Mouse (Mus musculus): Measurements from ENCODE around the gene Foxb1. TPM values are rescaled to one million over a fixed set of nuclear protein-coding genes. Genes with fewer than 3 reads are reported as not detected.

Gene Foxb1
- polyA plus RNA-seq, 1 experiment from 2014 or later, result 2.2 TPM

DNA sequence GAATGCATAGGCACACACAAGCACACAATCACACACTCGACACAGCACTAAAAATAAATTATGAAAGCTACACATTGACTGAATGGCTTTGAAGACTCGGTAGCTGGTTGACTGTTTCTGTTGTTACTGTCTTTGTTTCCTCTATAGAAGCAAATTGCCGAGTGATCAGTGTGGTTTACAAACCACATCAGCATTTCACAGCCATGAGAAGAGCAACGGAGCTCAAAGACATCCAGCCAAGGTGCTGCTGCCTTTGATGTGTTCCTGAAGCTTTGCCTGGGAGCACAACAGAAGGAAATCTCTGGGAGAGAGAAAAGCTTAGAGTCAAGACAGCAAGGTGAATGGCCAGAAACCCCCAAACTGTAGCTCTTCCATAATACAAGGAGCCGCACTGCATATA lies 32.0 kb downstream of the Foxb1 start:
- no peak for ATAC-seq
- H3K36me3 ChIP-seq (ENCODE audit: control insufficient read depth, insufficient read depth, low read length), result no peaks in the 10 kb centered on the region
- 85% methylated on average over 5 of the region's 5 CpGs for WGBS

DNA sequence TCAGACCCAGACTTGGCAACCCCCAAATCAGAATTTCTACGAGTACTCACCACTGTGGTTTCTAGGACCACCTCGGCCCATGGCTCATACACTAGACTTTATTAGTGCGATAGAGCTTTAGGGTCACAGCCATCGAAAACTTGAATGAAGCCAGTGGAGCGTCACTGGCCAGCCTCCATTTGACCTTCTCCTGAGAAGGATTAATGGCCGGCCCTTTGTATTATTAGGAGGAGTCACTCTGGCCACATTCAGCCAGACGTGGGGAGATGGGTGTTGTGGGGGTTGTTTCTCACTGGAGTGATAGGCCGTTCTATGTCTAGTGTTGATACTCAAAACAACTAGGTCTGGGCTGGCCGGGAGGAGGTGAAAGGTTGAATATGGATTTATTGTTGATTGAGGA lies 42.3 kb downstream of the Foxb1 start:
- H3K36me3 ChIP-seq (ENCODE audit: control insufficient read depth, insufficient read depth, low read length), result no peaks in the 10 kb centered on the region
- peaks cover 15% of the 10 kb centered on the region for H3K4me1 ChIP-seq (ENCODE audit: control insufficient read depth, insufficient read depth, low read length)
- DNase-seq (ENCODE audit: low spot score) (no peak), ATAC-seq (no peak)
- peaks cover 9% of the 10 kb centered on the region for H3K27me3 ChIP-seq (replicated peaks; ENCODE audit: control insufficient read depth, insufficient read depth, low read length)
- no peak overlapping the region for H3K4me3 ChIP-seq (ENCODE audit: low read depth, low read length)
- no peak overlapping the region for H3K4me2 ChIP-seq (ENCODE audit: low read length)
- no peak overlapping the region for H3K9ac ChIP-seq (ENCODE audit: low read length)
- no peaks in the 10 kb centered on the region for H3K9me3 ChIP-seq (replicated peaks; ENCODE audit: control insufficient read depth, low read length)
- WGBS, result 58% methylated on average over 9 of the region's 9 CpGs
- H3K27ac ChIP-seq (ENCODE audit: low read depth, low read length), result no peak overlapping the region

More for the DNA sequence above, 32.0 kb downstream of the Foxb1 start:
- no peaks in the 10 kb centered on the region for H3K4me1 ChIP-seq (ENCODE audit: control insufficient read depth, insufficient read depth, low read length)
- no peak overlapping the region for H3K9ac ChIP-seq (ENCODE audit: low read length)
- no peak overlapping the region for H3K27ac ChIP-seq (ENCODE audit: low read depth, low read length)
- DNase-seq (ENCODE audit: low spot score), result no peak
- no peak overlapping the region for H3K4me2 ChIP-seq (ENCODE audit: low read length)
- H3K27me3 ChIP-seq (replicated peaks; ENCODE audit: control insufficient read depth, insufficient read depth, low read length), result no peaks in the 10 kb centered on the region; the same call in 1 of the 2 replicates
- H3K9me3 ChIP-seq (replicated peaks; ENCODE audit: control insufficient read depth, low read length), result no peaks in the 10 kb centered on the region
- no peak overlapping the region for H3K4me3 ChIP-seq (ENCODE audit: low read depth, low read length)

DNA sequence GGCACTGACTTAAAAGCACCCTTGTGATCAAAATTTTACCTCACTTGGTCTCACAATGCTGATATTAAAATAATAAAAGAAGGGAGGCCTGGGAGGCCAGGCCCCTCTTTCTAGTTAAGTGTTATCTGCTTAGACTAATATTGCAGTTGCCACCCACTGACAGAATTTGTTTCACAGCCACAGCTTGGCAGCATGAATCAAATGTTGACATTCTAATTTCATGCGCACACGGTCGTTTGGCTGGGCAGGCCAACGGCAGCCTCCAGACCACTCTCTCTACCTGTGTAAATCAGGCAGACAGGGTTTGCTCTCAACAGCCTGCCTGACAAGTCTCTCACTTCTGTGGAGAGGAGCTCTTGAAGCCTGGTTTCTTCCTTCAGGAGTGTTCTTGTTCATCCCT lies 44.4 kb downstream of the Foxb1 start:
- H3K27ac ChIP-seq (ENCODE audit: low read depth, low read length), result no peak overlapping the region
- no peak for ATAC-seq
- DNase-seq (ENCODE audit: low spot score), result no peak
- peaks cover 11% of the 10 kb centered on the region for H3K27me3 ChIP-seq (replicated peaks; ENCODE audit: control insufficient read depth, insufficient read depth, low read length)
- H3K4me3 ChIP-seq (ENCODE audit: low read depth, low read length), result no peak overlapping the region
- WGBS, result 32% methylated on average over 4 of the region's 4 CpGs
- H3K36me3 ChIP-seq (ENCODE audit: control insufficient read depth, insufficient read depth, low read length), result no peaks in the 10 kb centered on the region
- no peaks in the 10 kb centered on the region for H3K9me3 ChIP-seq (replicated peaks; ENCODE audit: control insufficient read depth, low read length)
- no peak overlapping the region for H3K4me2 ChIP-seq (ENCODE audit: low read length)
- H3K9ac ChIP-seq (ENCODE audit: low read length), result no peak overlapping the region
- H3K4me1 ChIP-seq (ENCODE audit: control insufficient read depth, insufficient read depth, low read length), result peaks cover 17% of the 10 kb centered on the region

DNA sequence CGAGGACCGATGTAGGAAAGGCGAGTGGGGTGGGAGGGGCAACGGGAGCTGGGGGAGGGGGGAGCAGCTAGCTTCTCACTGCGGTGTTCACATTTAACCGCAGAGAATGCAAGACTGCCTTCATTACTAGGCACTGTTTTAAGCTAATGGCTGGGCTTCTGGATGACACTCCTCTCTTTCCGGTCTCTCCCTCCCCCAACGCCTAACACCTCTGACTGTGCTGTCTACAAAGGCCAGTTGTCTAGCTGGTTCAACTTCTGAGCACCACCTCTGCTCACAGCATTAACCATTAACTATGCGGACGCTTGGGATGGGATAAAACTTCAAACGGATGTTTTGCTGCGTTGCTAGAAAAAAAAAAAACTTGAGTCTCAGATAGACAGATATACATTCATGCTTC lies 45.3 kb downstream of the Foxb1 start:
- H3K4me2 ChIP-seq (ENCODE audit: low read length), result no peak overlapping the region

DNA sequence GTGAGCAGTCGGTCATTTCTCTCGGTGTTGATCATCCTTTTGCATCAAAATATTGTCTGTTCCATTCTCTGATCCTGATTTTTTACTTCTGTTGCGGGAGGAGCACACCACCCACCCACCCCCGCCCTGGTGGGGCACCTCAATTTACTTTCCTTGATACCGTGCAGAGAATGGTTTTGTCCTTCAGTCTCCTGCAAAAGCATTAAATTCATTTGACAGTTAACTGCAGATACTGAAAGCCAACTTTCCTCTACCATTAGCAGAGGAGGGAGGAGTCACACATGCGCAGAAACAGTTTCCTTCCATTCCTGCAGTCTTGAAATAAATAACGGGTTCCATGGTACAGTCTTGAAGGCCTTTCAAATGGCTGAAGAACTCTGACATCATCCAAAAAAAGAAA lies 46.4 kb downstream of the Foxb1 start:
- Histone ChIP-seq H3K36me3 (ENCODE audit: control insufficient read depth, insufficient read depth, low read length) (no peaks in the 10 kb centered on the region), H3K9ac (ENCODE audit: low read length) (no peak overlapping the region), H3K27me3 (replicated peaks; ENCODE audit: control insufficient read depth, insufficient read depth, low read length) (peaks cover 11% of the 10 kb centered on the region), H3K4me3 (ENCODE audit: low read depth, low read length) (no peak overlapping the region), H3K9me3 (replicated peaks; ENCODE audit: control insufficient read depth, low read length) (no peaks in the 10 kb centered on the region), H3K27ac (ENCODE audit: low read depth, low read length) (no peak overlapping the region), H3K4me1 (ENCODE audit: control insufficient read depth, insufficient read depth, low read length) (peaks cover 17% of the 10 kb centered on the region), H3K4me2 (ENCODE audit: low read length) (peak overlapping the region; percentile 23)
- 16% methylated on average over 7 of the region's 7 CpGs for WGBS
- ATAC-seq (no peak), DNase-seq (ENCODE audit: low spot score) (no peak)

More for the DNA sequence above, 45.3 kb downstream of the Foxb1 start:
- H3K9me3 ChIP-seq (replicated peaks; ENCODE audit: control insufficient read depth, low read length), result no peaks in the 10 kb centered on the region
- H3K27ac ChIP-seq (ENCODE audit: low read depth, low read length), result no peak overlapping the region
- ATAC-seq, result no peak
- H3K27me3 ChIP-seq (replicated peaks; ENCODE audit: control insufficient read depth, insufficient read depth, low read length), result peaks cover 11% of the 10 kb centered on the region
- H3K9ac ChIP-seq (ENCODE audit: low read length), result no peak overlapping the region
- H3K4me3 ChIP-seq (ENCODE audit: low read depth, low read length), result no peak overlapping the region
- H3K36me3 ChIP-seq (ENCODE audit: control insufficient read depth, insufficient read depth, low read length), result no peaks in the 10 kb centered on the region
- no peak for DNase-seq (ENCODE audit: low spot score)
- H3K4me1 ChIP-seq (ENCODE audit: control insufficient read depth, insufficient read depth, low read length), result peaks cover 17% of the 10 kb centered on the region
- WGBS, result 15% methylated on average over 12 of the region's 12 CpGs

DNA sequence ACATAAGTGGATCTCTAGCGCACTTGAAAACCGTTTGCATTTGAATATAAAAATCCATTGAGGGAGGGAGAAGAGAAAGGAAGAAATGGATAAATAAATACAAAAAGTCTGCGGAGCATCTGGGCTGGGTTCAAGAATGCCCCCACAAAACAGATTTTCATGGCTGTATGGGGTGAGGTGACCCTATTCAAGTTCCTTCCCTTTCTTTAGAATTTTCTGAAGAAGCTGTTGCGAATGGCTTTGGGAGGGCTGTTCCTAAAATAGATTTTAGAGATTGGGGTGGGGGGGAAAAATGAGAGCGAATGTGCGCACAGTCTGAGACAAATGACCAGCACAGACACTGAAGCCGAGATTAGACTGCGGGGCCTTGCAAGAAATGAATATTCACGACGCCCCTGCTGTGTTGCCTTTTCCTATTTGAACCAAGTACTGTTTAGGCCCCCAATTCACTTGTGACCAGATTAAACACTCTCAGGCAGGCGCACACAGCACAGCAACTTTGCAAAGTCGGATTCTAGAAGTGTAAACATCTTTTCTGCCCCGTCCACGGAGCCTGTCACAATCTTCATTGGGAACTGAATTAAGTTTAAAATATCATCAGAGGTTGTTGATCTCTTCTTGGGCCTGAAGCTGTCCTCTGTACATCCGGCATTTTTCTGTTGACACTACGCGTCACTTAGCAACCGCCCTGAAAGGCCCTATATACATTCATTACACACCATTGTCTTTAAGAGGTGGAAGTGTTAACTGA lies 47.0 kb downstream of the Foxb1 start:
- Histone ChIP-seq H3K27me3 (replicated peaks; ENCODE audit: control insufficient read depth, insufficient read depth, low read length) (peaks cover 11% of the 10 kb centered on the region), H3K9ac (ENCODE audit: low read length) (no peak overlapping the region), H3K4me2 (ENCODE audit: low read length) (peak overlapping the region; percentile 23), H3K36me3 (ENCODE audit: control insufficient read depth, insufficient read depth, low read length) (no peaks in the 10 kb centered on the region), H3K9me3 (replicated peaks; ENCODE audit: control insufficient read depth, low read length) (no peaks in the 10 kb centered on the region), H3K4me1 (ENCODE audit: control insufficient read depth, insufficient read depth, low read length) (peaks cover 17% of the 10 kb centered on the region), H3K4me3 (ENCODE audit: low read depth, low read length) (no peak overlapping the region), H3K27ac (ENCODE audit: low read depth, low read length) (no peak overlapping the region)
- 8% methylated on average over 18 of the region's 18 CpGs for WGBS
- ATAC-seq (0 out of 2 replicates have a peak, but pooled peaks have one; percentile 52), DNase-seq (ENCODE audit: low spot score) (peak; percentile 40)

DNA sequence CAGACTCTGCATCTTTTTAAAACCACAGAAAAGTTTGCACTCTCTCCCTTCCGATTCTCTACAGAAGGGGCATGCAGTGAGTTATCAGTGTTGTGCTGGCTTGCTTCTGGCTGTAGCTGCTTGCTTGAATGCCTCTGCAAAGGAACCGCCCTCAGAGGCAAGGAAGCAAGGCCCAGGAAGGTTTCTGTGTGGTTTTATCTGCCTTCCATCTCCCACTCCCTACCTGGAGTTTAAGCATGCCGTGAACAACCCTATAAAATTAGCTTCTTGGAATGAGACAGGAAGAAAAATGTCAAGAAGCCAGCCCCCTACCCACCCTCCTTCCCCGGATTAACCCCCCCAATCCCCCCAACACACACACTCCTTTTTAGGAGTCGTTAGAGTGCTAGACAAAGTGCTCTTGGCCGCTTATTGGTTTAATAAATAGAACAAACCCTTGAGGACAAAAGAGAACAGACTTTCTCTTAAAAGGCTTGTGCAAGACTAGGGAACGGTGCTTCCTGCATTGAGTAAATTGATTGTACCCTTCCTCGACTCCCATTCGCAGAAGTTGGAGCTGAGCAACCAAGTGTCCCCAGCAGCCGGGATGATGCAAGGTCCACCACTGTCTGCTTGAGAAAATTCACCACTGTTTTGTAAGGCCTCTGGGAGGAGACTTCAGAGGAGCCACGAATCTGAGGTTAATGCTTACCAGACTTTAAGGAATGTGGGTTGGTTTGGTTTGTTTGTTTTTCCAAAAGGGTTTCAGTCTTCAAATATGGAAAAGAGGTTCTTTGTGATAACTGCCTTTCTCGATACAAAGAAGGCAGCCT lies 47.8 kb downstream of the Foxb1 start:
- no peak overlapping the region for H3K27ac ChIP-seq (ENCODE audit: low read depth, low read length)
- WGBS, result 13% methylated on average over 12 of the region's 12 CpGs
- DNase-seq (ENCODE audit: low spot score), result no peak

More for the DNA sequence above, 47.8 kb downstream of the Foxb1 start:
- H3K9ac ChIP-seq (ENCODE audit: low read length), result no peak overlapping the region
- H3K36me3 ChIP-seq (ENCODE audit: control insufficient read depth, insufficient read depth, low read length), result no peaks in the 10 kb centered on the region
- H3K4me1 ChIP-seq (ENCODE audit: control insufficient read depth, insufficient read depth, low read length), result peaks cover 17% of the 10 kb centered on the region
- H3K4me3 ChIP-seq (ENCODE audit: low read depth, low read length), result no peak overlapping the region
- H3K27me3 ChIP-seq (replicated peaks; ENCODE audit: control insufficient read depth, insufficient read depth, low read length), result peaks cover 11% of the 10 kb centered on the region
- no peaks in the 10 kb centered on the region for H3K9me3 ChIP-seq (replicated peaks; ENCODE audit: control insufficient read depth, low read length)
- ATAC-seq, result no peak
- H3K4me2 ChIP-seq (ENCODE audit: low read length), result no peak overlapping the region
